Mouse (Mus musculus) spleen, adult 18-20 months (tissue): ENCODE data around the gene Nek8.

Experiments used
- DNase-seq, 2 experiments: peaks; one replicate each; pipeline ENCODE4 v3.0.0; 2022; ENCODE audit warnings: mixed read lengths in 2 of 2

Gene Nek8

GRCm38 (mm10) chr11:78166161-78166560 is 10.3 kb downstream of the Nek8 start:
- no peak for DNase-seq

DNA sequence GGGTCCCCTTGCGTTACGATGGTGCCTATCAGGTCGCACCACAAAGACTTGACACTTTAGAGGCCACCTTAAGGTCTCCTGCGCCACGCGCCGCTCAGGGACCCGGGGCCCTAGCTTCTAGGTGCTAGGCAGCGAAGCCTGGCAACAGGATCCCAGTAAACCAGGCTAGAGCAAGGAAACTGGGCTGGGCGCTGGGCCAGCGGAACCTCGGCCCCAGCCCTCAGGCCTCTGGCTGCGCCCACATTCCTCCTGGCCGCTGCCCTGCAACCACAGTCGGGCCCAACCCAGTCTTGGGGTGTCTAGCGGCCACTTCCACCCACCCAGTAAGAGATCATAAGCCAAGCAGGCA is 10.7 kb downstream of the Nek8 start:
- DNase-seq: no peak

DNA sequence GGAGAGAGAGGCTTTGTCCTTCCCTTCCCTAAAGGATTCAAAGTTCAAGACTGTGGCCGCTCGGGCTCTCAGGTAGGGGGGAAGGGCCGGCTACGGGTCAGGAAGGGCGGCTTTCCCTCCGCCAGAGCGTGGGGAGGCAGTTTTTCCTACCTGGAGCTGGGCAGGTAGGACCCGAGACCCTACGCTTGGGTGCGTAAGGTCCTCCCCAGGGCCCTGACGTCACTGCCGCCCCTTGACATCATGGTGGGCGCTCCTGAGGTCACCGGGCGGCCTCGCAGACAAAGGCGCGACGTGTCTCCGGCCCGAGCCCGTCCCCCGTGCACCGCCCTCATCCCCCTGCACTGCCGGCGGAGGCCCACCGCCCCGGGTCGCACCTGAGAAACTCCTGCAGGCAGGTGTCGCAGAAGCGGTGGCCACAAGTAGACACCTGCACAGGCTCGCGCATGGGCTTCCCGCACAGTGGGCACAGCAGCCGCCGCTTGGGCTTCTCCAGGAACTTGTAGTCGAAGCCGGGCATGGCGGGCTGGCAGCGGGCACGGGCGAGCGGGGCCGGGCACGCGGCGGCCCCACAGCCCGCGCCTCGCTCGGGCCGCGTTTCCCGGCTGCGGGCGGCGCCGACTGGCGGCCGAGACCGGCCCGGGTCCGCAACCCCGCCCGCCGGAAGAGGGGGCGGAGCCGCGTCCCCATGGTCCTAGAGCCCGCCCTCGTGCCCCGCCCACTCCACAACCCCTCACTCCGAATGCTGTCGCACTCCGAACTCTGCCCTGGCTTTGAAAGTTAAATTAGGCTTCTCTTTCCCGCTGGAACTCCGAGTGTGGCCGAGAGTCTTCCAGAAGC is 11.3 kb downstream of the Nek8 start, which contains the start of gene Traf4:
Gene Traf4 (minus strand): TSS at position 666 of the 837 bp plus-strand sequence.
- DNase-seq: peak; percentile 78 to 91

DNA sequence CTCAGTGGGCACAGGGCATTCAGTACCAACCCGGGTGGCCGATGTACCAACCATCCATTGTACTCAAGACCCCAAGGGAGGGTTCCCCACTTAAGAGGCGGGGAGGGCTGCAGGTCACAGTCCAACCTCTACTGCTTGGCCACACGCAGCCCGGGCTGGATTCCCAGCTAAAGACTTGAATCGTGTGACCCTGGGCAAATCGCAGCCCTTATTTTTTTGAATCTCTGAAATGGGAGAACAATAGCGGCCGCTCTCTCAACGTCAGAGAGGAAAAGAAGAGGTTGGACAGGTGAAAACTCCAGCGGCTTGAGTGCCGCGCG is 11.9 kb downstream of the Nek8 start:
- DNase-seq: no peak

DNA sequence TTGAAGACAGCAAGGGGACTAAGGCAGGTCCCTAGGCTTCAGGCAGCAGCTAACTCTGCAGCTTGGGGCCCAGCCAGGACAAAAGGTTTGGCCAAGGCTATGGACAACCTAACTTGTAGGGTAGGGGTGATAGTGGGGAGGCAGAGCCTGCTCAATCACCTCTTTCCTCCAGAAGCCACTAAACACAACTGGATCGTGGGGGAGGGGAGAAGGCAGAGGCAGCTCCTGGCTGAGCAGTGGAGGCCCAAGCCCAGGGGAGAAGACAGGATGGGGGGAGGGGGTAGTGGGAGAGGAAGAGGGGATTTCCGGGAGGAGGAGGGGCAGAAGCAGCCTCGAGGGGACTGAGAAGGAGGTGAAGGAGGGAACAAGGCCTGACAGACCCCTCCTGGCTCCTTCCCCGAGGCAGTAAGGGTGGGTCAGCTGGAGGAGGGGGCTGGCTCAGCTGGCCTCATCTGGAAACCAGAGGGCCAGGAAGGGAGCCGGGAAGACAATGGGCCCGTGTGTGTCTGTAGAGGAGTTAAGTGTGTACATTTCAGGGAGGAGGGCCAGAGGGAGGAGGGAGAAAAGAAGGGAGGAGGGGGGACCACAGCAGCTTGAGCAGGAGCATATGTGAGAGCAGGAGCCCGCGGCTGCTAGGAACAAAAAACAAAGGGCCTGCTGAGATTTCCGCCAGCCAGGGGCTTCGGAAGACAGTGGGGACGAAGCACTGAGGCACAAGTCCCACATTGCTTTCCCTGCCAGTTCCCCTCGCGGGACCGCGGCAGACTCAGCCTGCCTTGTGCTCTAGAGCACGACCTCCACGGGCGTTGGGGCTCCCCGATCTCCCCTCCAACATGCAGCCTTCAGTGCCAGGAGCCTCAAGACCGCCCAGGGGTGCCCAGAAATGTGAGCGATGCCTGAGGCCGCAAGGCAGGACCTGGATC is 12.5 kb downstream of the Nek8 start:
- DNase-seq: peak; percentile 43 to 58

- DNase-seq: no peak
These were observed 13.4 kb downstream of the Nek8 start for GRCm38 (mm10) chr11:78163045-78163444.

DNA sequence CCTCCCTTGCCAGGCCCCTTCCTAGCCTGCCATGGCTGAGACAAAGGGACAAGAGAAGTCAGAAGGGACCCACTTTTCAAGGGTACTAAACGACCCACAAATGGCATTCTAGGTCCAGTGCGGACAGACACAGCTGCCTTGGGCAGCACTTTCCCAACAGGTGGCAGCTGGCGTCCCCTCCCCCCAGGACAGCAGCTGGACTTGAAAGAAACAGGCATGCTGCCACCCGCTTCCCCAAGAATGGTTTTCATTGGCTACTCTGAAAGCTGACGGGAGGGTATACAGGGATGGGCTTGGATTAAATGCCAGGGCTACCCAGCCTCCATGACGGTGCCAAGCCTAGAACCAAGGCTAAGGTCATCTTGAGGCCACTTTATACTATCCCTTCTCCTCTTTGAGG is 14.0 kb downstream of the Nek8 start:
- DNase-seq: no peak

DNA sequence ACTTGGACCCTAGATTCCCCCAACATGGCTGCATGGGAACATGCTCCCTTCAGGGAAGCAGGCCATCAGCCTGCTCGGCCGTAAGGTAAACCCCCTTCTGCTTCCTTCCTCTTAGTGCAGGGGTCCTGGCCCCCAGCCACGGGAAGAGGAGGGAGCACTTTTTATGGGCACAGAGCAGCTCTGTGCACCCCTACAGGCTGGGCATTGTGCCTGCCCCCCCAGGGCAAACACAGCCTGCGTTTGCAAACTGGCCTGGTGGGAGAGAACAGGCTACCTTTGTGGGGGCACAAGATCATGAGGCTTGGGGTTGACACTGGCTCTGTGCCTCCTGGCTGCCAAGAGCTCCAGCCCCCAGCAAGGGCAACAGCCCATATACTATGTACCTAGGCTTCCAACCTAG is 14.5 kb downstream of the Nek8 start:
- DNase-seq: no peak

DNA sequence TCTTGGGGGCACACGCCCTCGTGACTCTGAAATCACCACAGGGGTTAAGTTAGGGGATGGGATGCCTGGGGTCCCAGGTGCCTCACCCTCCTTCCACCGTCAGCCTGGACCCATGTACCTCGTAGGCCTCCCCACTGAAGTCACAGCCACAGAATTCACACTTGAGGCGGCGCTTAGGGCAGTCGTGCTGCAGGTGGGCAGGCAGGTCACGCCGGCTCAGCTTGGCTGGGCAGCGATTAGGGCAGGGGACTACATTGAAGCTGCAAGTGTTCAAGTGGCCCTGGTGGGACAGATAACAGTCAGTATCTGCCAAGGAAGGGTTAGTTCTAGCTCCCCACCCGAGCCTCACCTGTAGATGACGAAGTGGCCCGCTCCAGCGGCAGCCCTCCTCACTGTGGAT is 15.3 kb downstream of the Nek8 start:
- no peak for DNase-seq

DNA sequence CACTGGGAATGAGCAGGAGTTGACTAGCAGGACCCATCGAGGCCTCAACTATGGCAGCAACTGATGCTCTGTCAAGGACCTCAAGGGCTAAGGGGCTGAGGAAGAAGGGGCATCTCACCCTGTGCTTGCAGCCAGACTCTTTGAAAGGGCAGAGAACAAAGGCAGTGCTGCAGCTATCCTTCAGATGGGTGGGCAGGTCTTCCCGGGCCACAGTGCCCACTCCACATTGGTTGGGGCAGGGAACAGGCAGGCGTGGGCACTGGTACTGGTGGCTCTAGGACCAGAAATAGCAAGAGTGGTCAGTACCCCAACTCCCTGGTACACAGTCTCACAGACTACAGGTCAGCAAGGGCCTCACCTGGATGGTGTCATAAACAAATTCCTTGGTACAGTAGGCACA is 15.8 kb downstream of the Nek8 start:
- DNase-seq: no peak

DNA sequence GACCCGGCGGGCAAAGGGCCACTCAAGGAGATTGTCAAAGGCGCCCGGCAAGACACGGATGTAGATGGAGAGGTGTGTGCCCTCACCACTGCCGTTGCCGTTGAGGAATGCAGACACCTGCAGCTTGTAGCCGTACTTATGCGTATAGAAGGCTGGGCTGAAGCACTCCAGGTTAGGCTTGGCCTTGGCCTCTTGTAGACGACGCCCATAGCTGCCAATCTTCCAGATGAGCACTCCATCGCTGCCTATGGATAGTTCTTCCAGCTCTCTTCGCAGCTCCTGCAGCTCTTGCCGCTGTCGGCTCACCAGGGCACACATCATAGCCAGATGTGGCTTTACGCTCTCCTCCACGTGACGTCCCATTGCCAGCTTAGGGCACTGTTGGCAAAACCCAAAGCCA is 16.3 kb downstream of the Nek8 start:
- no peak for DNase-seq

DNA sequence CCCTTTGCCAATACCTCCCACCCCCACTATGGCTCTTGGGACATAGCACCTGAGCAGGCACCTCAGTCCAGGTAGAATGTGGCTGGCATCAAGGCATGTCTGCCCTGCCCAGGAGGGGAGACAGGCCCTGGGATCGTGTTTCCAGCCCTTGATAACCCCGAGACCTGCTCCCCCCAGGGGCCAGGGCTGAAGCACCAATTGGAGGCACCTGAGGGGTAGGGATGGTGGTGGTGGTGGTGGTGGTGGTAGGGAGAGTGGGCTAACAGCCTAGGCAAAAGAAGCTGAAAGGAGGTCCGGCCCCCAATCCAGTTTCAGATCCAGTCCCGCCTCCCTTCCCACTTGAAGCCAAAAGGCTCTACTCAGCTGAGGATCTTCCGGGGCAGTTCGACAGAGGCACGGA is 16.9 kb downstream of the Nek8 start:
- DNase-seq: no peak

GRCm38 (mm10) chr11:78159096-78159495 is 17.4 kb downstream of the Nek8 start:
- DNase-seq: peak; percentile 57 to 69

DNA sequence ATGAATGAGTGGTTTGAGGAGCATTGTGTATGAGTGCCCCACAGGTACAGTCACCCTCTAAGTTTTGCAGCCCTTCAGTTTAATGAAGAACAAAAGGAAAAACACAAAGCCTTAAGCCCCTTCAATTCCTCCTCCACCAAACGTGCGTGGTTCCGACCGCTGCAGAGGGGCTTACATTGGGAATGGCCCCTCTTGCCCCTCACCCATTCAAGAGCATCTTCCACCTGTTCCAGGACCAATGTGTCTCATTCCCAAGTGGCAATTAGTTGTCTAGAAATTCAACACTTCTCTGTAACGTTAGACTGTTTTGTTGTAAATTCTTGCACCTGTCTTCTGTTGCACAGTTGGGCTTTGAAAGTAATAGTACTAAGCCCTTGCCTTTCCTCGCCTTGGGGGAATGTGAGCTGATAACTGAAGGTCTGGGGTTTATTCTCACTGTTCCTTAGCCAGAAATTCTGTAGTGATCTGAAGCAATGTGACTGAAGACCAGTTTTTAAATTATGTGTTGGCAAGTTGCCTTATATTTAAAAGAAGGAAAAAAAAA is 20.2 kb downstream of the Nek8 start:
- no peak for DNase-seq

GRCm38 (mm10) chr11:78155674-78156073 is 20.8 kb downstream of the Nek8 start:
- DNase-seq: no peak

DNA sequence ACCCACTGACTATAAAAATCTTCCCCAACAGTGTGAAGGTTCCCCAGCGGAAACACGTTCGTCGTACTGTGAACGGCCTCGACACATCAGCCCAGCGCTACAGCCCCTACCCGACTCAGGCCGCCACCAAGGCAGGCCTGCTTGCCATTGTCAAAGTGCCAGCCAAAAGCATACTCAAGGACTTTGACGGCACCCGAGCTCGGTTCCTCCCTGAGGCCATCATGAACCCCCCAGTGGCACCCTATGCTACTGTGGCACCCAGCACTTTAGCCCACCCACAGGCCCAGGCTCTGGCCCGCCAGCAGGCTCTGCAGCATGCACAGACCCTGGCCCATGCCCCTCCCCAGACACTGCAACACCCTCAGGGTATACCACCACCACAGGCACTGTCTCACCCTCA is 22.7 kb downstream of the Nek8 start:
- no peak for DNase-seq

DNA sequence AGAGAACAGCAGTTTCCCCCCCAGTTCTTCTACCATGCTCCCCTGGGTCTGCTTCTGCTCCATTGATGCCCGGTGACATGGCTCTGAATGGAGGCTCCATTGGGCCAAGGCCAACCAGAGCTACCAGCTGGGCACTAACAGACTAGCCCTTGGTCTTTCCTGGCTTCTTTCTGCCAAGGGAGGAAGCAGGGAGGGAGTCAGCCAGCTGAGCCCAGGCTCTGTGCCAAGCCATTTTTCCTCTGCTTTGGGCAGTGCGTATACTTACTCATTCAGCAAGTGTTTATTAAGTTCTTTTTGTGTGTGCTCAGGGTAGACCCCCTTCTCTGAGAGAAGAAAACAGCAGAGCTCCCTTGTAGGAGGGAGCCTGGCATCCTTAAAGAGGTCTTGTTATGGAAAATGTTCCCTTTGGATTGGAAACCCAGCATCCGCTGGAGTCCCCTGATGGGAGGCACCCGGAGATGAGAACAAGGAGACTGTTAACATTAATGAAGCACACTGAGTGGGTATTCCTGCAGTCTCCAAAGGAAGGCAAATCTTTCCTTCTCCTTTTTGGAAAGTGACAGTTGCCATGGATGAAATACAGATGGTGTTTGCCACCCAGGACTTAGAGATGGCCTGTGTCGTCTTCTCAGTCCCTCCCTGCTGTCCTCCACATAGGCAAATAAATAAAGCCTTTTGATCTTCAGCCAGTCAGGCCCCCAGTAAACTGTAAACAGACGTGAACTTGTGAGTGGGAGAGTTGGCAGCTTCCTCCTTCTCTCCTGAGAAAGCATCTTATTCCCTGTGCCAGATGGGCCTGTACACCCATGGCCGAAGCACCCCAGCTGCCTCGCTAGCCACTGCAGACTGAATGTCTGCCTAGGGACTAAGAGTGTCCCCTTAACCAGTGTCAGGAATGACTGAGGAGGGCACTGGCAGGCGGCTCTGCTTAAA is 23.9 kb downstream of the Nek8 start:
- DNase-seq: no peak

- DNase-seq: no peak
These were observed 25.3 kb downstream of the Nek8 start for GRCm38 (mm10) chr11:78151161-78151560.

- no peak for DNase-seq
These were observed 29.6 kb downstream of the Nek8 start for GRCm38 (mm10) chr11:78146707-78147543.

GRCm38 (mm10) chr11:78146168-78146567 is 30.3 kb downstream of the Nek8 start:
- no peak for DNase-seq

GRCm38 (mm10) chr11:78143520-78143919 is 33.0 kb downstream of the Nek8 start:
- no peak for DNase-seq

DNA sequence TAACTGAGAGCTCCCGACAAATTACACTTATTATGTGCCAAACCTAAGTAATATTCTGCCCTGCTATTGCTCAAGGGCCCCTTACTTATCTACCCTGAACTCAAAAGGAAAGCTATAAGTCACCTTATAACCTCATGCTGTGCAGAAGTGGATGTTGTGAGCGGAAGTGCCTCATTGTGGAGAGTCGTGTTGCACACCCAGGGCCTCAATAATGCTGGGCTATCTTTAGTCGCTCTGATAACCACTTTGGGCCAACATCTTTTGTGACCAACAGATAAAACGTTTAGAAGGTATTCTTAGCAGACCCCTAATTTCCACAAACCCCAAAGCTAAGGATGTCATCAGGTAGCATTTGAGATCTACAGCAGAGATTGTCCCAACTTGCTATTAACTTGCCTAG is 35.8 kb downstream of the Nek8 start:
- DNase-seq: no peak
